Mouse (Mus musculus) cerebellum, adult 2 months (tissue): ENCODE results near the gene Nipa1. TPM values are rescaled to one million over a fixed set of nuclear protein-coding genes. Genes with fewer than 3 reads are reported as not detected.

Source experiments
- DNase-seq, 2 experiments: peaks; one replicate each; pipeline ENCODE4 v3.0.0; 2021
- H3K27ac ChIP-seq: fragments of 200-500 bp; 2 replicates; pipeline ENCODE4 v1.5.1; 2012; ENCODE audit warnings: low read length, control low read depth, inconsistent platforms; ENCODE audit not compliant: insufficient read depth
- H3K27me3 ChIP-seq: fragments of 200-500 bp; 2 replicates; pipeline ENCODE4 v1.6.1; 2012; ENCODE audit warnings: inconsistent platforms, mild to moderate bottlenecking, low read length, moderate library complexity; ENCODE audit not compliant: control insufficient read depth, insufficient read depth
- H3K4me1 ChIP-seq: fragments of 200-500 bp; 2 replicates; pipeline ENCODE4 v1.6.1; 2011; ENCODE audit warnings: low read length; ENCODE audit not compliant: control insufficient read depth, insufficient read depth
- H3K4me3 ChIP-seq: fragments of 200-500 bp; replicated peaks from 2 replicates; pipeline ENCODE3; 2011; ENCODE audit warnings: mild to moderate bottlenecking, low read depth, low read length, control low read depth; ENCODE audit not compliant: insufficient read depth
- CTCF ChIP-seq: fragments of 200-500 bp; IDR thresholded peaks from 2 replicates; pipeline ENCODE4 v1.5.1; 2011; ENCODE audit warnings: low read depth, mild to moderate bottlenecking, control low read depth, low read length, moderate library complexity, borderline replicate concordance; ENCODE audit not compliant: insufficient read depth
- POLR2A ChIP-seq: fragments of 200-500 bp; IDR thresholded peaks from 2 replicates; pipeline ENCODE4 v1.6.1; 2011; ENCODE audit warnings: low read length, control low read depth, borderline replicate concordance; ENCODE audit not compliant: insufficient read depth
- WGBS: fragments of 180-500 bp; shearing (Covaris S2); methylation state at CpG from one replicate; pipeline ENCODE4 v1.1.7; 2018; 5-methylcytosine and 5-hydroxymethylcytosine counted together
- polyA plus RNA-seq: library from polyadenylated mRNA; depleted of rRNA; stranded (reverse); fragments of >200 nt; gene quantifications from 2 replicates; pipeline ENCODE4 v1.2.3, GENCODE M21; 2012; rRNA removed

Gene Nipa1
- polyA plus RNA-seq, 1 experiment, result 30.7 TPM

GRCm38 (mm10) chr7:55957178-55957577 lies 62.6 kb downstream of the Nipa1 start:
- TF ChIP-seq POLR2A, result no peak
- no peak for TF ChIP-seq CTCF
- H3K4me3 ChIP-seq, result no peak overlapping the region
- no peaks in the 10 kb centered on the region; the same call in 1 of the 2 replicates for H3K4me1 ChIP-seq
- no peak for DNase-seq
- no peaks in the 10 kb centered on the region for H3K27me3 ChIP-seq
- WGBS, result 88% methylated on average over 3 of the region's 3 CpGs
- no peak overlapping the region for H3K27ac ChIP-seq

DNA sequence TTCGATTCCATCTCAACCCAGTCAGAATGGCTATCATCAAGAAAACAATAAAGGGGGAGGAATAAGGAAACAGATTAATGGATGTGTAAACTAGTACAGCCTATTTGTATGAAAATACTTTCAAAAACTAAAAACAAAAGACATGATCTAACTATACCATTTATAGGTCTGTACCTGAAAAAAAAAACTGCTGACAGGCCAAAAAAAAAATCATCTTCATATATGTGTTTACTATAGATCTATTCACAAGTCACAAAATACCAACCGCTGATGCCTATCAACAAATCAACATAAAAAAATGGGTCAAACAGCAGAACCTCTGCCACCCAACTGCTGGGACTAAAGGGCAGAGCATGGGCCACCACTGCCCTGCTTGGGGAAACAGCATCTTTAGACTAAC lies 63.7 kb downstream of the Nipa1 start:
- WGBS, result 96% methylated on average over 2 of the region's 2 CpGs
- Histone ChIP-seq H3K27me3 (no peaks in the 10 kb centered on the region), H3K4me1 (no peaks in the 10 kb centered on the region; the same call in 1 of the 2 replicates), H3K27ac (no peak overlapping the region), H3K4me3 (no peak overlapping the region)
- no peak for TF ChIP-seq POLR2A
- no peak for TF ChIP-seq CTCF
- no peak for DNase-seq

DNA sequence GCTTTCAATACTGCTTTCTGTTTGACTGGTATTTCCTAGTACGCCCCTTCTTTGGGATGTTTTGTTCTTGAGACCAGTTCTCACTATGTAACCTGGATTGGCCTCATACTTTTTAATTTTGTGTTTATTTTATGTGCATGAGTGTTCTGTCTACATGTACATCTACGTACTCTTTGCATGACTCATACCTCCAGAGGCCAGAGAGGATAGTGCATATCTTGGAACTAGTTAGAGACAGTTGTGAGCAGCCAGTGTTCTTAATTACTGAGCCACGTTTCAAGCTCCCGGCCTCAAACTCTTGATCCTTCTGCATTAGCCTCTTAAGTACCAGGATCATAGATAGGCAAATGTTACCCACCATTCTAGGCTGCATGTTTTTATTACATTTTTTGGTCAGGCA lies 81.4 kb downstream of the Nipa1 start:
- Histone ChIP-seq H3K4me1 (no peaks in the 10 kb centered on the region), H3K4me3 (no peak overlapping the region), H3K27me3 (no peaks in the 10 kb centered on the region), H3K27ac (no peak overlapping the region)
- WGBS, result 90% methylated on average over 4 of the region's 4 CpGs
- no peak for TF ChIP-seq POLR2A
- TF ChIP-seq CTCF, result no peak
- DNase-seq, result no peak

DNA sequence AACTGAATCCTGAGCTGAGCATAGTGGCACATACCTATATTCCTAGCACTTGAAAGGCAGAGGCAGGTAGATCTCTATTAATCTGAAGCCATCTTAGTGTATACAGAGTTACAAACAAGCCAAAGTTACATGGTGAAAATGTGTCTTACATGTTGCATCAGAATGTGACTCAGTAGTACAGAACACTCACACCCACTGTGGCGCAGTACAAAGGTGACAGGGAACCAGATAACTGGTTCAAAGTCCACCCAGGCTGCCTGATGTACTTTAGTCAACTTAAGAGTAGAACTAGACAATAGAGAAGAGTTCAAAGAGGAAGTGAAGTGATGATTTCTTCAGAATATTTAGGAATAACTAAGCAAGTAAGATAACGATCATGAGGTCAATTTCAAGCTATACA lies 84.7 kb downstream of the Nipa1 start:
- WGBS, result 96% methylated on average over 2 of the region's 2 CpGs
- Histone ChIP-seq H3K4me1 (no peaks in the 10 kb centered on the region), H3K27ac (no peak overlapping the region), H3K4me3 (no peak overlapping the region), H3K27me3 (no peaks in the 10 kb centered on the region)
- DNase-seq, result no peak
- TF ChIP-seq POLR2A (no peak), CTCF (no peak)

DNA sequence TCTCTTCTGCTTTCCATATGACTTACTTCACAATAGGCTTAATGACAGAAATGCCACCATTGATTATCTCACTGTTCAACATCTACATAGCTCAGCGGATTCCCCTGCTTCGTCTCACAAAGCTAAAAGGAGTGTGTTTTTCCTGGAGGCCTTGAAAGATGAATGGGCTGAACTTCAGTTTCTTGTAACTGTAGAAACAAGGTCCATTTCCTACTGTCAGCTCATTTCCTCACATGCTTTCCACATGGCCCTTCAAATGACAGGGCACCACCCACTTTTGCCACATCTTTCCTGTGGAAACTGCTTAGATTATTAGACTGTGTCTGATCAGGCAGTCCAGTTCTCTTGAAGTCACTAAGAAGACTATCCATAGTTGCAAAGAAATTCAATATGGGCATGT lies 91.1 kb downstream of the Nipa1 start:
- no peak overlapping the region for H3K4me3 ChIP-seq
- no peak overlapping the region for H3K27ac ChIP-seq
- no peak for DNase-seq
- no peaks in the 10 kb centered on the region for H3K4me1 ChIP-seq
- H3K27me3 ChIP-seq, result no peaks in the 10 kb centered on the region
- no peak for TF ChIP-seq CTCF
- TF ChIP-seq POLR2A, result no peak
- 89% methylated on average over 2 of the region's 2 CpGs for WGBS

Other genes starting within 250 kb of the Nipa1 start
- 26.9 and 30.4 TPM in 2 replicates for gene Tubgcp5, start 225.8 kb downstream of the Nipa1 start, polyA plus RNA-seq
- gene Cyfip1, start 178.2 kb downstream of the Nipa1 start, polyA plus RNA-seq, result 48.2 and 52.8 TPM in 2 replicates
- gene Nipa2, start 57.5 kb downstream of the Nipa1 start, polyA plus RNA-seq, result 19.5 and 20.5 TPM in 2 replicates
- gene Herc2, start 30.2 kb upstream of the Nipa1 start, polyA plus RNA-seq, result 55.4 and 66.0 TPM in 2 replicates
- 0.36 and 0.39 TPM in 2 replicates for gene Oca2, start 219.8 kb upstream of the Nipa1 start, polyA plus RNA-seq